Mouse (Mus musculus) bone marrow macrophage, adult 2 months (primary cell): ENCODE results near the gene Sufu. TPM values are rescaled to one million over a fixed set of nuclear protein-coding genes. Genes with fewer than 3 reads are reported as not detected.

Experiments
- H3K27ac ChIP-seq: 2 replicates; pipeline ENCODE4 v1.5.1; 2012; ENCODE audit warnings: low read depth, low read length; ENCODE audit not compliant: insufficient read depth
- H3K4me1 ChIP-seq: 2 replicates; pipeline ENCODE4 v1.6.1; 2012; ENCODE audit warnings: low read length; ENCODE audit not compliant: control insufficient read depth, insufficient read depth
- H3K4me3 ChIP-seq: 2 replicates; pipeline ENCODE4 v1.5.1; 2012; ENCODE audit warnings: mild to moderate bottlenecking, low read length, moderate library complexity; ENCODE audit not compliant: insufficient read depth
- CTCF ChIP-seq: IDR thresholded peaks from 2 replicates; pipeline ENCODE4 v1.5.1; 2012; ENCODE audit warnings: low read depth, mild to moderate bottlenecking, low read length, moderate library complexity
- POLR2A ChIP-seq: IDR thresholded peaks from 2 replicates; pipeline ENCODE4 v1.6.1; 2012; ENCODE audit warnings: mild to moderate bottlenecking, low read depth, low read length, borderline replicate concordance
- polyA plus RNA-seq: library from polyadenylated mRNA; stranded (reverse); fragments of >200 nt; gene quantifications from 2 replicates; pipeline ENCODE4 v1.2.4, GENCODE M21; 2012; ENCODE audit not compliant: missing spikeins, insufficient read depth, insufficient read length

Gene Sufu
- polyA plus RNA-seq, 1 experiment = 14.7 TPM

DNA sequence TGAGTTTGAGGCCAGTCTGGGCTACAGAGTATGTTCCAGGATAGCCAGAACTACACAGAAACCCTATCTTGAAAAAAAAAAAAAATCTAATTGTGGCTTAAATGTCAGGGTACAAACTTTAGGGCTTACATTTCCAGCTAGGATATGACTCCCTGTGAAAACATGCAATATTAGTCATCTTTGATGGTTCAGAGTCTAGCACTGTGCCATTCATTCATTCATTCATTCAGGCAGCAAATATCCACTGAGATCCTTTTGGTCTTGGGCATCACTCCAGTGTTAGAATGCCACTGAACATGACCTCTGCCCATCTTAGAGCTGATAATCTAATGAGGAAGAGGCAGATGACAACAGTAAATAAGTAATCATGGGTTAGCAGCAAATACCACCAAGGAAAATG lies 125.0 kb downstream of the Sufu start:
- no peak overlapping the region for H3K4me3 ChIP-seq
- peak overlapping the region; percentile 94 for H3K27ac ChIP-seq
- H3K4me1 ChIP-seq = peaks cover 66% of the 10 kb centered on the region
- no peak for TF ChIP-seq CTCF
- no peak for TF ChIP-seq POLR2A

DNA sequence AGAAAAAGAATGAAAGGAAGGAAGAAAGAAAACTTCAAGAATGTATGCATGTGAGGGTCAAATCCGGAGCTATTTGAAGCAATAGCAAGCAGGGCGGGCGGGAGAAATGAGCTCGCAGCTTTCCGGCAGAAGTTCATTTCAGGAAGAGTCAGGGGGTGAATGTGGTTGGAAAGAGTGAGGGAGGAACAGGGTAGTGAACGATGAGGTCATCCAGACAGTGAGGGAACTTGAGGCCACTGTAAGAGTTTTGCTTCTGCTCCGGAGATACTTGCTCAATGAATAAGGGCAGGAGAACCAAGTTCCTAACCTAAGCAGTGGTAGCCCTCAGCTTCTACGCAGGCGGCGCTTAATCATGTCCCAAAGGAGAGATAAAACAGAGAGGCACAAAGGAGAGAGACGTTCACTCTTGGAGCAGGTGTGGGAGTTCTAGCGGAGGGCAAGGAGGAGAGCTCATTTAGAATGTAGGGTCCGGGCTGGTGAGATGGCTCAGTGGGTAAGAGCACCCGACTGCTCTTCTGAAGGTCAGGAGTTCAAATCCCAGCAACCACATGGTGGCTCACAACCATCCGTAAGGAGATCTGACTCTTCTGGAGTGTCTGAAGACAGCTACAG lies 125.8 kb downstream of the Sufu start:
- no peak for TF ChIP-seq POLR2A
- TF ChIP-seq CTCF = no peak
- H3K4me1 ChIP-seq = peaks cover 64% of the 10 kb centered on the region
- peak overlapping the region; percentile 94 for H3K27ac ChIP-seq

GRCm38 (mm10) chr19:46523131-46523479 lies 126.4 kb downstream of the Sufu start:
- Histone ChIP-seq H3K4me1 (peaks cover 70% of the 10 kb centered on the region), H3K27ac (peak overlapping the region; percentile 90), H3K4me3 (no peak overlapping the region)
- TF ChIP-seq CTCF (no peak), POLR2A (no peak)

More for the DNA sequence above, 125.8 kb downstream of the Sufu start:
- H3K4me3 ChIP-seq = 0 out of 2 replicates have a peak overlapping the region, but pooled peaks have one; percentile 1

- TF ChIP-seq POLR2A (no peak), CTCF (no peak)
- no peak overlapping the region for H3K4me3 ChIP-seq
- peak overlapping the region; percentile 90 for H3K27ac ChIP-seq
- H3K4me1 ChIP-seq = peaks cover 68% of the 10 kb centered on the region
Measured at GRCm38 (mm10) chr19:46523480-46524151, 126.9 kb downstream of the Sufu start.

GRCm38 (mm10) chr19:46524152-46524544 lies 127.5 kb downstream of the Sufu start:
- Histone ChIP-seq H3K4me1 (peaks cover 68% of the 10 kb centered on the region), H3K4me3 (peak overlapping the region; percentile 18; the same call in 1 of the 2 replicates), H3K27ac (peak overlapping the region; percentile 90)
- no peak for TF ChIP-seq POLR2A
- no peak for TF ChIP-seq CTCF

- Histone ChIP-seq H3K27ac (peak overlapping the region; percentile 90), H3K4me3 (0 out of 2 replicates have a peak overlapping the region, but pooled peaks have one; percentile 18), H3K4me1 (peaks cover 70% of the 10 kb centered on the region)
- no peak for TF ChIP-seq POLR2A
- no peak for TF ChIP-seq CTCF
Measured at GRCm38 (mm10) chr19:46524601-46525321, 128.1 kb downstream of the Sufu start.

- no peak overlapping the region for H3K4me3 ChIP-seq
- H3K27ac ChIP-seq = no peak overlapping the region
- H3K4me1 ChIP-seq = peaks cover 61% of the 10 kb centered on the region
- TF ChIP-seq POLR2A = no peak
- TF ChIP-seq CTCF = no peak
Measured at GRCm38 (mm10) chr19:46525691-46526631, 129.3 kb downstream of the Sufu start.

GRCm38 (mm10) chr19:46527632-46528528 lies 131.2 kb downstream of the Sufu start:
- TF ChIP-seq POLR2A (no peak), CTCF (no peak)

More at GRCm38 (mm10) chr19:46527632-46528528, 131.2 kb downstream of the Sufu start:
- Histone ChIP-seq H3K4me1 (peaks cover 56% of the 10 kb centered on the region), H3K27ac (peak overlapping the region; percentile 26), H3K4me3 (peak overlapping the region; percentile 56)
